Mouse (Mus musculus) limb, embryonic 13.5 days (tissue): ENCODE measurements around the gene Samm50. TPM values are rescaled to one million over a fixed set of nuclear protein-coding genes. Genes with fewer than 3 reads are reported as not detected.

ENCODE experiments used
- ATAC-seq: fragments of 200-750 bp; cut with Nextera tagmentation; 2 replicates; pipeline ENCODE4 v1.8.0; 2017; ENCODE audit warnings: low read depth, moderate number of reproducible peaks, moderate TSS enrichment; ENCODE audit not compliant: low FRiP score
- H3K27ac ChIP-seq: fragments of 300-500 bp; sonication (generic); 2 replicates; pipeline ENCODE4 v1.5.1; 2015; ENCODE audit warnings: inconsistent platforms, mild to moderate bottlenecking, moderate library complexity
- H3K27me3 ChIP-seq: fragments of 300-500 bp; sonication (generic); 2 replicates; pipeline ENCODE4 v1.6.1; 2015; ENCODE audit warnings: mild to moderate bottlenecking, inconsistent platforms
- H3K36me3 ChIP-seq: fragments of 300-500 bp; sonication (generic); 2 replicates; pipeline ENCODE4 v1.6.1; 2015; ENCODE audit warnings: inconsistent platforms, mild to moderate bottlenecking, moderate library complexity
- H3K4me1 ChIP-seq: fragments of 300-500 bp; sonication (generic); 2 replicates; pipeline ENCODE4 v1.6.1; 2015; ENCODE audit warnings: inconsistent platforms
- H3K4me2 ChIP-seq: fragments of 300-500 bp; sonication (generic); replicated peaks from 2 replicates; pipeline ENCODE4 v1.6.1; 2015; ENCODE audit warnings: inconsistent platforms, mild to moderate bottlenecking, moderate library complexity
- H3K4me3 ChIP-seq: fragments of 300-500 bp; sonication (generic); 2 replicates; pipeline ENCODE4 v1.5.1; 2015; ENCODE audit warnings: moderate library complexity, mild to moderate bottlenecking, inconsistent platforms
- H3K9ac ChIP-seq: fragments of 300-500 bp; sonication (generic); 2 replicates; pipeline ENCODE4 v1.6.1; 2015; ENCODE audit warnings: mild to moderate bottlenecking, inconsistent platforms
- H3K9me3 ChIP-seq: fragments of 300-500 bp; sonication (generic); 2 replicates; pipeline ENCODE4 v1.6.1; 2016; ENCODE audit warnings: inconsistent platforms
- WGBS: fragments of 180-500 bp; shearing (Covaris S2); methylation state at CpG from one replicate; pipeline ENCODE4 v1.1.7; 2015; 5-methylcytosine and 5-hydroxymethylcytosine counted together
- polyA plus RNA-seq: library from polyadenylated mRNA; unstranded; fragments of >200 nt; fragmentation: Nextera tagmentation; extraction: Ambion mirVana; gene quantifications from 2 replicates; pipeline ENCODE4 v1.2.1, GENCODE M21; 2015

Samm50 gene
- polyA plus RNA-seq, 1 experiment from 2014 or later, result 101 TPM

DNA sequence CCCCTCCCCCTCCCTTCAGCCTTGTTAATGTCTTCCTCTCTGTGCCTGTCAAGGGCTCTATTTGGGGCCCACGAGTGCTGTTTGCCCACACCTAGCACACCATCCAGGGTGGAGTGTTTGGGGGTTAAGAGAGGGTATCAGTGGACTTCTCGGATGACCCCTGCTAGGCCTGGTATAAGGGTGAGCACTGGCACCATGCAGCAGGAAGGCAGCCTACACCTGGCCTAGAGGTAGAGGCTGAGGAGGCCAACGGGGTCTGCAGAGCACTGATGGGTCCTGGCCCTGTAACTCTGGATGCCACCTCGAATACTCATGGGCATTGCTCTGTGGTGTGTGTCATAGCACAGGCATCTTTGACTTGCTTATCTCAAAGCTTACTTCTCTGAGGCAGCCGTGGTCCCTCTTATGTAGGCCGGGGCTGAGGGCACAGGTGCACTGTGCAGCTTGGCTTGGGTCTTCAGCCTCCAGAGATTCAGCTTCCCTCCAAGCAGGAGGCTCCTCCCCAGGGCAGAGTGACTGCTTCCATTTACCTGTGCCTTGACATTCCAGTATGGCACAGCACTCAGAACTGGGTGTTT lies 21.2 kb downstream of the Samm50 start:
- Histone ChIP-seq H3K4me3 (no peak overlapping the region), H3K9ac (no peak overlapping the region; the same call in 1 of the 2 replicates), H3K36me3 (peaks cover 53% of the 10 kb centered on the region), H3K4me2 (no peak overlapping the region), H3K27me3 (no peaks in the 10 kb centered on the region; the same call in 1 of the 2 replicates), H3K4me1 (peaks cover 44% of the 10 kb centered on the region), H3K27ac (no peak overlapping the region), H3K9me3 (no peaks in the 10 kb centered on the region)
- 89% methylated on average over 6 of the region's 6 CpGs for WGBS
- no peak for ATAC-seq

DNA sequence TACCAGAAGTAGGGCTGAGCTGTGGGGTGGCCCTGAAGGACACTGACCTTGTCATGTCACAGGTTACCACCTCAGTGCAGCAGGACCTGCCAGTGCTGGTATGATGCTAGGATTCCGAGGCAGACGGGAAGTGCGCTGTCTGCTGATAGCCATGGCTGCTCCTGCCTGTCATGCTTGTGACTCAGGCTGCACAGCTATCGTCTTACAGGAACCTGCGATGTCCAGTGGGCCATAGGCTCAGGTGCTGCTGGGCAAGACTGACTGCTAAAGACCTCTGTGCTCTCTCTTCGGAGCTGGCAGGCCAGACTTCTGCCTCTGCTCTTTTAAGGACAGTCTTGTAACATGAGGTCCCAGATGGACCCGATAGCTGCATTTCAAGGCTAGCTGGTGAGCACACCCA lies 22.4 kb downstream of the Samm50 start:
- Histone ChIP-seq H3K27me3 (no peaks in the 10 kb centered on the region; the same call in 1 of the 2 replicates), H3K9ac (no peak overlapping the region), H3K9me3 (no peaks in the 10 kb centered on the region), H3K4me1 (peaks cover 57% of the 10 kb centered on the region), H3K36me3 (peaks cover 42% of the 10 kb centered on the region), H3K4me2 (no peak overlapping the region), H3K4me3 (no peak overlapping the region), H3K27ac (no peak overlapping the region)
- WGBS, result 72% methylated on average over 7 of the region's 7 CpGs
- ATAC-seq, result no peak

DNA sequence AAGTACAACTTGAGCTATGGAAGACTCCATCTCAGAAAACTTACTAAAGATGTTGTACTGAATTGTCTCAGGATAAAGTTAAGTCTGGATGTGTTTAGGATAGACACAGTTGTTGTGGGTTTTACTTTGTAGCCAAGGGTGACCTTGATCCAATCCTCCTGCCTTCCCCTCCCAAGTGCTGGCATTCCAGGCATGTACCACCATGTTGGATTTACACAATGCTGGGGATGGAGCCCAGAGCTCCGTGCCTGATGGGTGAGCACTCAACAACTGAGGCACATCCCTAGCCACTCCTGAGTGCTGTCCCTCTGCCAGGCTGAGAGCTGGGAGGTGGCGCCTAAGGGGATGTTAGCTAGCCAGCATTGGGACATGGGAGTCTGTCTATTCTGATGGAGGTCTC lies 23.2 kb downstream of the Samm50 start:
- H3K27ac ChIP-seq, result no peak overlapping the region
- no peaks in the 10 kb centered on the region; the same call in 1 of the 2 replicates for H3K27me3 ChIP-seq
- H3K4me3 ChIP-seq, result no peak overlapping the region
- no peaks in the 10 kb centered on the region for H3K9me3 ChIP-seq
- H3K36me3 ChIP-seq, result peaks cover 34% of the 10 kb centered on the region
- no peak for ATAC-seq
- peaks cover 60% of the 10 kb centered on the region for H3K4me1 ChIP-seq
- H3K9ac ChIP-seq, result no peak overlapping the region
- H3K4me2 ChIP-seq, result no peak overlapping the region
- 75% methylated on average over 2 of the region's 2 CpGs for WGBS

DNA sequence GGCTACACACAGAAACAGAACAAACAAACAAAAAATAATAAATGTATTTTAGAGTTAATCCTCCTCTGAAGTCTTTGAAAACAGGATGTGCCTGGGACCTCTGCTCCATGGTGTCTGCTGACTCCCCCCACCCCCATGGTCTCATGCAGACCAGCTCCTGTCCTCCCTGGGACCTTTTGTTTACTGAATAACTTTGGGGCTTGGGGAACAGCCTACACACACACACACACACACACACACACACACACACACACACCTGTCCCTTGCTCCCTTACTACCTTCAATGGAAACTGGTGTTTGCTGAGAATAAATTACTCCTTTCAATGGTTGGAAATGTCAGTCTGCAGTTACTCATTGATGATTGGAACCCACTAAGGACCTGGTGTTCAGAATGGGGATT lies 24.0 kb downstream of the Samm50 start:
- no peak for ATAC-seq
- Histone ChIP-seq H3K4me3 (no peak overlapping the region), H3K4me2 (no peak overlapping the region), H3K27ac (no peak overlapping the region), H3K4me1 (peaks cover 60% of the 10 kb centered on the region), H3K27me3 (no peaks in the 10 kb centered on the region; the same call in 1 of the 2 replicates), H3K36me3 (peaks cover 26% of the 10 kb centered on the region), H3K9ac (peak overlapping the region; percentile 19; the same call in 1 of the 2 replicates), H3K9me3 (no peaks in the 10 kb centered on the region)

DNA sequence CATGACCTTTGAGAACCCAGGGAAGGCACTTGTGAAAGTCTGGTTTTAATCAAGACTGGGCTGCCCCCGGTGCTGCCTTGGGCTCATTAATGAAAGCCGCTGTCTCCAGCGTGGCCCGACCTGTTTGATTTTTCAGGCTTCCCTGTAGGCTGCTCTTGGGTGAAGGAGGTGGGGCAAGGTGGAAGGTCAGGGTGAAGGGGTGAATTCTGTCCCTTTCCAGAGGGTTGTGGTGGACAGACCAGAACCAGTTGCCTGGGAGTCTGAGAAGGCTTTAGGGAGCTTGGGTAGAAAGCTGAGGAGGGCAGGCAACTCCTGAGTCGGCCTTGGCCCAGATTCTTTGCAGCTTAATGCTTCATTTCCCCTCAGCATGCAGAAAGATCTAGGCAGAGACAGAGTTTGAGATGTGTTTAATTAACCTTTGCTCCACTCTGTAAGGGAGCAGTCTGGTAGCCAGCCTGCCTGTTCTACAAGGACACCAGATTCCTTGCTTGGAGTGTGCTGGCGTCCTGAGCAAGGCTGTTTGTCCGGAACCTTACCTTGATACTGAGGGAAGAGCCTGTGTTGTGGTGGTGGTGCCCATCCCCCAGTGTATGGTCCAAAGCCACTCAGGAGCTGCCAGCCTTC lies 24.5 kb downstream of the Samm50 start:
- peaks cover 21% of the 10 kb centered on the region for H3K36me3 ChIP-seq
- H3K27ac ChIP-seq, result no peak overlapping the region
- H3K4me3 ChIP-seq, result no peak overlapping the region
- H3K27me3 ChIP-seq, result no peaks in the 10 kb centered on the region; the same call in 1 of the 2 replicates
- H3K9ac ChIP-seq, result peak overlapping the region; percentile 19
- H3K9me3 ChIP-seq, result no peaks in the 10 kb centered on the region
- ATAC-seq, result no peak
- WGBS, result 15% methylated on average over 7 of the region's 7 CpGs
- H3K4me2 ChIP-seq, result no peak overlapping the region
- peaks cover 60% of the 10 kb centered on the region for H3K4me1 ChIP-seq

DNA sequence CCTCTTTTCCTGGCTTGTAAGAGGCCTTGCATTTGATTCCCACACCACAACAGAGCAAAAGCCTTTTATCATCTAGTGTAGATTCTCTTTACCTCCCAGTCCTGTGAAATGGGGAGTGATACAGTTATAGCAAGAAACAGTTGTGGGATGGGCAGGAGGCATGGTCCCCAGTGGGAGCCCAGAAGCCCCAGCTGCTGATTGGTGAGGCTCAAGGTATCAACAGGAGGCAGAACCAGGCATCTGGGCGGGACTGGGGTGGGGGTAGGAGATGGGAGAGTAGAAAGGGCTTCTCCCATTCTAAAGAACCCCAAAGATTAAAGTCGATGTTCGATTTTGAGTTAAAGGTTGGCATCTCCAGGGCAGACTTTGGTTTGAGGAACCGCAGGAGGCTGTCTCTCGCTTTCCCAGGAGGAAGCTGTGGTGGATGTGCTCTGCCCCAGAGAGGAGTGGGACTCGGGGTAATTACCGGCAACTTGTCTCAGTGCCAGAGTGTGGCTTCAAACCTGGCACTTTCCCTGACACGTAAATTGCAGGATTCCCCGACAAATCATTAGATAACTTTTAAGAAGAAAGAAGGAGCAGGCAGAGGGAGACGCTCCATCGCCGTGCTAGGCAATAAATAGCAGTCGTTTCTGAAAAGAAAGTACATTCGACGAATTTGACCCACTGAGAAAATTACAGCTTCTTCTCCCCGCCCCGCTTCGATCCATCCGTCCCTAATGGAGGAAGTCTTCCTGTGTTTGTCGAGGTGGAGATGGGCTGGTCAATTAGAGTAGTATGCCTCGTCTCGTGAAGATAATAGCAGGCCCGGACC lies 26.1 kb downstream of the Samm50 start:
- H3K9me3 ChIP-seq, result no peaks in the 10 kb centered on the region
- no peak overlapping the region for H3K9ac ChIP-seq
- no peak for ATAC-seq
- WGBS, result 16% methylated on average over 23 of the region's 23 CpGs
- peak overlapping the region; percentile 1; the same call in 1 of the 2 replicates for H3K27ac ChIP-seq
- peaks cover 51% of the 10 kb centered on the region for H3K4me1 ChIP-seq
- peak overlapping the region; percentile 17; the same call in 1 of the 2 replicates for H3K4me2 ChIP-seq
- H3K4me3 ChIP-seq, result no peak overlapping the region
- peaks cover 14% of the 10 kb centered on the region for H3K36me3 ChIP-seq
- H3K27me3 ChIP-seq, result no peaks in the 10 kb centered on the region; the same call in 1 of the 2 replicates

DNA sequence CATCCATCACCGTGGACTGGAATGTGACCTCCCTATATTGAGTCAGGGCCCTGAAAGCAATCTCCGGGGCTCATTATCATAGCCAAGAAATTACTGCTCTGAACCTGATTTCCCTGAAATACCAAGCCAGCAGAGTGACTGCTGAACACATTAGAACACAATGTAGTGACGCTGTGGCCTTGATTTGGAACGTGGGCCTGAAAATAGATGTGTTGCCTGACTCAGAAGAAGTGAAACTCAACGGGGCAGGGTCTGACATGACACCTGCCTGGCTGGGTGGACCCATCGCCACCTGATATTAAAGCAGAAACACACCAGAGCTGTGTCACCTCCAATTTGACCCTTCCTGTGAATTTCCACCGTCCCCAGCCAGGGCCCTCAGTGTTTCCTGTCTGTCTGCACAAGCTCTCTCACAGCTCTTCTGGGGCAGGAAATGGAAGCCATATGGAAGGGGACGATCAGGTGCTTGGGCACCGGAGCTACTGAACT lies 26.8 kb downstream of the Samm50 start:
- peaks cover 49% of the 10 kb centered on the region for H3K4me1 ChIP-seq
- H3K27ac ChIP-seq, result peak overlapping the region; percentile 17
- H3K9ac ChIP-seq, result no peak overlapping the region
- no peaks in the 10 kb centered on the region; the same call in 1 of the 2 replicates for H3K27me3 ChIP-seq
- H3K4me3 ChIP-seq, result no peak overlapping the region
- H3K9me3 ChIP-seq, result no peaks in the 10 kb centered on the region
- peak overlapping the region; percentile 17; the same call in 1 of the 2 replicates for H3K4me2 ChIP-seq
- 6% methylated on average over 9 of the region's 9 CpGs for WGBS
- ATAC-seq, result peak; percentile 14; the same call in 1 of the 2 replicates
- peaks cover 11% of the 10 kb centered on the region for H3K36me3 ChIP-seq

DNA sequence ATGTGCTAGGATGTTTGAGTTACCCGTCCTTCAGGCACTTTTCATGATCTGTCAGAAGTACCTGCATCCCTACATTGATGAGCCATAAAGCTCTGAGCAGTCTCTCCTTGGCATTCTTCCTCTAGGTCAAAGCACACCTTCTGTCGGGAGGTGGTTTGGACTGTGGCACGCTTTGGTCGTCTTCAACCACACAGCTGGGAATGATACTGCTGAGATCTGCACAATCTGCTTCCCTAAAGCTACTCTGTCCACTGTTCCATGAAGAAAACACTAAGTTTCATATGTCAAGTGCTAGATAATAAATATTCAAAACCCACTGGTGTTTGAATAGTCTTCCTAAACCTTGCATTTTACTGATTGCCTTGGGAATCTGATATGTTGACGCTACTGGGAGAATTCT lies 29.5 kb downstream of the Samm50 start:
- no peaks in the 10 kb centered on the region for H3K9me3 ChIP-seq
- H3K27ac ChIP-seq, result no peak overlapping the region
- no peaks in the 10 kb centered on the region; the same call in 1 of the 2 replicates for H3K27me3 ChIP-seq
- ATAC-seq, result no peak
- no peaks in the 10 kb centered on the region for H3K36me3 ChIP-seq
- WGBS, result 79% methylated on average over 5 of the region's 5 CpGs
- H3K4me1 ChIP-seq, result peaks cover 42% of the 10 kb centered on the region
- H3K9ac ChIP-seq, result no peak overlapping the region
- no peak overlapping the region for H3K4me2 ChIP-seq
- no peak overlapping the region for H3K4me3 ChIP-seq

DNA sequence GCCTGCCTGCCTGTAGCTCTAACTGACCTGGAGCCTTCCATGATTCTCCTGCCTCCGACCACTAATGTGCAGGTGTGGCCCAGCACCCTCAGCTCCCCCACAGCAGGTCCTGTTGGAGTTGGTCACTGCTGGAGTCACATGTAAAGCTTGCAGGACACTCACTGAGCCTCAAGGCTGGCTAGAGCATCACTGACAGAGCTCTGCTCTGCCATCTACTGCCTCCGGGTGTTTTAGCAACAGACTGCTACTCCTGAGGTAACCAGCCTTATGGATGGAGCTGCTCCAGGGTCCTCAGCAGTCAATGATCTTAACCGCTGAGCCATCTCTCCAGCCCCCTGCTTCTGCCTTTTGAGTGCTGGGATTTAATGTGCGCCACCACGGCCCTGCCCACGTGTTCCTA lies 31.4 kb downstream of the Samm50 start:
- Histone ChIP-seq H3K9ac (no peak overlapping the region), H3K4me2 (no peak overlapping the region), H3K27ac (no peak overlapping the region), H3K9me3 (no peaks in the 10 kb centered on the region), H3K36me3 (no peaks in the 10 kb centered on the region), H3K4me1 (peaks cover 25% of the 10 kb centered on the region), H3K27me3 (no peaks in the 10 kb centered on the region), H3K4me3 (no peak overlapping the region)
- 29% methylated on average over 6 of the region's 6 CpGs for WGBS
- ATAC-seq, result no peak

DNA sequence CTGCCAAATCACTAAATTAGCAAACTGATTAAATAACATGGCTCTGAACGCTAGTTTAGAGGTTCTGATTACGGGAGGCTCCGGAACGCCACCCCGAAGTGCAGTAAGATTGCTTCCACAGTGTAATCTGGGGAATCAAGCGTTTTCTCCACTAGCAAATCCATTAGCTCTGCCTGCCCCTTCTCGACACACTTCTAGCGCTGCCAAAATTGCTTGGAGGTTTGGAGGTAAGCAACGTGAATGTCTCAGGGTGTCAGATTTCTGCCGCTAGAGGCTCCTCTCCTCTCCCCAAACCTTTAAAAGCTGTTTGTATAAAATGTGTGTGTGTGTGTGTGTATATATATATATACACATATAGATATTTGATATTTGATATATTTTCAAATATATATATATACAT lies 32.7 kb downstream of the Samm50 start:
- H3K9ac ChIP-seq, result no peak overlapping the region
- H3K27me3 ChIP-seq, result peaks cover 1% of the 10 kb centered on the region; the same call in 1 of the 2 replicates
- H3K27ac ChIP-seq, result no peak overlapping the region
- 35% methylated on average over 10 of the region's 10 CpGs for WGBS
- H3K4me1 ChIP-seq, result peaks cover 11% of the 10 kb centered on the region
- 0 out of 2 replicates have a peak overlapping the region, but pooled peaks have one; percentile 19 for H3K4me2 ChIP-seq
- H3K36me3 ChIP-seq, result no peaks in the 10 kb centered on the region
- no peak for ATAC-seq
- H3K4me3 ChIP-seq, result no peak overlapping the region
- H3K9me3 ChIP-seq, result no peaks in the 10 kb centered on the region

DNA sequence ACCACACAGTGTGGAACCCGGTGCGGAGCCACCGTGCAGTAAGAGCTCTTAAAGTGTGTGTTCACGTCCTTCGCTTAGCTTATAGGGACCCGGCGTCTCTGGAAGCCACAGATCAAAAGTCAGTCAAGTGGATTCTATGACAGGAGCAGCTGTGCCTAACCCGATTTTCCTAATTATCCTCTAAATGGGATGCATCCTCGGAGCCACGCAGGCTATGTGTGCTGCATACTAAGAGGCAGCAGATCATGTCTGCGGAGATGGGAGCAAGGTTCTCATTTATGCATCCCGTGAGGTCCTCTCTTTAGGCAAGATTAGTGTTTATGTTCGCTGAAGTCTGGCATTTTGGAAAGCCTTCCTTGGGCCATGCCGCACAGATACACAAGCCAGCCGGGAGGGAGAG lies 34.9 kb downstream of the Samm50 start:
- Histone ChIP-seq H3K9me3 (no peaks in the 10 kb centered on the region), H3K36me3 (no peaks in the 10 kb centered on the region), H3K4me3 (no peak overlapping the region), H3K27me3 (peaks cover 7% of the 10 kb centered on the region; the same call in 1 of the 2 replicates), H3K4me2 (no peak overlapping the region), H3K9ac (no peak overlapping the region), H3K4me1 (peaks cover 24% of the 10 kb centered on the region), H3K27ac (no peak overlapping the region)
- WGBS, result 75% methylated on average over 15 of the region's 15 CpGs
- no peak for ATAC-seq

DNA sequence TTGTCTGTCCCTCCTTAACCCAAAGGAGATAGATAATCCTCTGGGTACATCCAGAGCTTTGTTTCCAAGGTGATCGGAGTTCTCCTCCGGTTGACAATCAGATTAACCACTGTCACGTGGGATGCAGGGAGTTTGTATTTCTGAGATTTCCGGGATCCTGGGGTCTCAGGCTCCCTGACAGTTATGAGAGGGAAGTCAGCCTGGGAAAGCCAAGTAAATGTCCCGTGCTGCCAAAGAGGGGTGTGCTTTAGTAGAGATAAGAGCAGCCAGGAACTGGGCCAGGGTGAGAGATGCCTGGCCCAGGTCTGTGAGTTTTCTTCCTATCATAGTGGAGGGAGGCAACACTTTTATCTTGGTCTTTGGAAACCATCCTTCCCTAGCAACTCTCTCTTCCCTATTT lies 38.6 kb downstream of the Samm50 start:
- Histone ChIP-seq H3K4me1 (peaks cover 19% of the 10 kb centered on the region), H3K9ac (peak overlapping the region; percentile 68; the same call in 1 of the 2 replicates), H3K4me3 (peak overlapping the region; percentile 58; the same call in 1 of the 2 replicates), H3K27ac (no peak overlapping the region), H3K36me3 (no peaks in the 10 kb centered on the region), H3K4me2 (peak overlapping the region; percentile 97), H3K27me3 (peaks cover 11% of the 10 kb centered on the region; the same call in 1 of the 2 replicates), H3K9me3 (no peaks in the 10 kb centered on the region)
- 27% methylated on average over 5 of the region's 5 CpGs for WGBS
- no peak for ATAC-seq
